Mouse (Mus musculus) limb, embryonic 14.5 days (tissue): Measurements from ENCODE around the gene Fgfr2. TPM values are rescaled to one million over a fixed set of nuclear protein-coding genes. Genes with fewer than 3 reads are reported as not detected.

ENCODE experiments used
- ATAC-seq: fragments of 200-750 bp; cut with Nextera tagmentation; 2 replicates; pipeline ENCODE4 v1.8.0; 2017; ENCODE audit warnings: low read depth, moderate number of reproducible peaks, moderate TSS enrichment; ENCODE audit not compliant: low FRiP score
- DNase-seq: peaks from one replicate; pipeline ENCODE4 v3.0.0-alpha.2; 2015; ENCODE audit warnings: low spot score
- H3K27ac ChIP-seq: fragments of 300-500 bp; sonication (generic); replicated peaks from 2 replicates; pipeline ENCODE4 v1.5.1; 2014; ENCODE audit warnings: low read depth, mild to moderate bottlenecking, low read length, moderate library complexity, mixed read lengths
- H3K27me3 ChIP-seq: fragments of 300-500 bp; sonication (generic); 2 replicates; pipeline ENCODE4 v1.6.1; 2014; ENCODE audit warnings: low read length, mixed read lengths; ENCODE audit not compliant: control insufficient read depth, insufficient read depth
- H3K36me3 ChIP-seq: fragments of 300-500 bp; sonication (generic); 2 replicates; pipeline ENCODE4 v1.6.1; 2014; ENCODE audit warnings: mild to moderate bottlenecking, low read length, moderate library complexity, mixed read lengths; ENCODE audit not compliant: control insufficient read depth, insufficient read depth
- H3K4me1 ChIP-seq: fragments of 300-500 bp; sonication (generic); 2 replicates; pipeline ENCODE4 v1.6.1; 2014; ENCODE audit warnings: antibody characterized with exemption, low read length, mixed read lengths; ENCODE audit not compliant: control insufficient read depth, insufficient read depth
- H3K4me2 ChIP-seq: fragments of 300-500 bp; sonication (generic); replicated peaks from 2 replicates; pipeline ENCODE4 v1.6.1; 2014; ENCODE audit warnings: low read depth, mild to moderate bottlenecking, low read length, moderate library complexity; ENCODE audit not compliant: severe bottlenecking
- H3K4me3 ChIP-seq: fragments of 300-500 bp; sonication (generic); replicated peaks from 2 replicates; pipeline ENCODE4 v1.5.1; 2014; ENCODE audit warnings: low read length
- H3K9ac ChIP-seq: fragments of 300-500 bp; sonication (generic); 2 replicates; pipeline ENCODE4 v1.6.1; 2014; ENCODE audit warnings: mild to moderate bottlenecking, low read depth, low read length, moderate library complexity; ENCODE audit not compliant: severe bottlenecking
- H3K9me3 ChIP-seq: fragments of 300-500 bp; sonication (generic); 2 replicates; pipeline ENCODE4 v1.6.1; 2016; ENCODE audit warnings: low read length; ENCODE audit not compliant: control insufficient read depth
- POLR2A ChIP-seq: fragments of 200-500 bp; IDR thresholded peaks from 2 replicates; pipeline ENCODE4 v1.8.0; 2012; ENCODE audit warnings: inconsistent platforms, mild to moderate bottlenecking, moderate library complexity, borderline replicate concordance; ENCODE audit not compliant: insufficient read depth, insufficient read length; ENCODE audit errors: extremely low read depth
- WGBS: fragments of 180-500 bp; shearing (Covaris S2); extraction: QIAGEN DNeasy Blood & Tissue Kit; methylation state at CpG from one replicate; pipeline ENCODE4 v1.1.7; 2014; 5-methylcytosine and 5-hydroxymethylcytosine counted together
- polyA plus RNA-seq, 2 experiments: library from polyadenylated mRNA; depleted of rRNA in 1 of 2; stranded (reverse) in 1 of 2; unstranded in 1 of 2; fragments of >200 nt; fragmentation: Nextera tagmentation in 1 of 2; extraction: Ambion mirVana in 1 of 2; gene quantifications; 2 replicates each; pipeline versions ENCODE4 v1.2.1 to v1.2.3; 2012 to 2014

The Fgfr2 gene
- polyA plus RNA-seq, 2 experiments: 131 to 133 TPM

DNA sequence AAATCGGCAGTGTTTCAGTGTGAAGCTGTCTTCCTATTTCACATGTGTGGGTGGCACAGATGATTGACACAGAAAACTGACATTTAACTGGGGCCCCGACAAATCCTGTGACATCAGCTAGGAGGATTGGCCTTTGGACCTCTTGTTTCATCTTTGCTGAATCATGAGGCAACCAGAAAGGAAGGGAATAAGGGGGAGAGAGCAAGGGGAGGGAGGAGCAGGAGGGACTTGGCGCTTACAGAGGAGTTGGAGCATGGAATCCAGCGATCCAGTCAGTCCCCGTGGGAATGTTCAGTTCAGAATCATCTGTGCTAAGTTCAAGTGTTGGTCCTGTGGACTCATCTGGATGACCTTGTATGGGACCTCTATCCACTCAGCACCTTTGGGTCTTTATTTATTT lies 39.9 kb upstream of the Fgfr2 start:
- no peak overlapping the region for H3K4me3 ChIP-seq
- DNase-seq (peak; percentile 18), ATAC-seq (no peak)
- H3K9me3 ChIP-seq: no peaks in the 10 kb centered on the region
- no peak overlapping the region for H3K27ac ChIP-seq
- H3K4me1 ChIP-seq: 0 out of 2 replicates have a peak, but pooled peaks cover 6% of the 10 kb centered on the region
- 68% methylated on average over 5 of the region's 5 CpGs for WGBS
- TF ChIP-seq POLR2A: no peak
- no peak overlapping the region for H3K9ac ChIP-seq
- no peak overlapping the region for H3K4me2 ChIP-seq
- H3K27me3 ChIP-seq: no peaks in the 10 kb centered on the region
- no peaks in the 10 kb centered on the region for H3K36me3 ChIP-seq

DNA sequence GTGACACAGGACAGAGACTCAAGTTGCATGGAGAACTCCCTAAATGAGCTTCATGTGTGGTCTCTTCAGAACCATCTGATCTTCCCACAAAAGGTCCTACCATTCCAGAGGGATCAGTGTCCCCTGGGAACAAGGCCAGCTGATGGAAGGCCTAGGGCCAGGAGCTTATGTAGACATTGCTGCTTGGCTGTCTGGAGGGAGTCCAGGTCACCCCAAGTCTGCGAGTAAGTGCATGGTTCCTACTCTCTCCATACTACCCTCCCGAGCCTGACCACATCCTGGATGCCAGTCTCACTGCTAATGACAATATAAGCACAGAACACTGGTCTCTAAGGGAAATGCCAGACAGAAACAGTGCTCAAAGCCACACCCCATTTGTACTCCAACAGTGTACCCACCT lies 39.0 kb upstream of the Fgfr2 start:
- no peaks in the 10 kb centered on the region for H3K36me3 ChIP-seq
- H3K9ac ChIP-seq: no peak overlapping the region
- no peak for TF ChIP-seq POLR2A
- H3K27me3 ChIP-seq: no peaks in the 10 kb centered on the region
- no peak overlapping the region for H3K27ac ChIP-seq
- no peak for DNase-seq
- ATAC-seq: no peak
- H3K4me1 ChIP-seq: 0 out of 2 replicates have a peak, but pooled peaks cover 6% of the 10 kb centered on the region
- WGBS: 45% methylated on average over 2 of the region's 2 CpGs
- no peak overlapping the region for H3K4me3 ChIP-seq
- H3K4me2 ChIP-seq: no peak overlapping the region
- H3K9me3 ChIP-seq: no peaks in the 10 kb centered on the region

GRCm38 (mm10) chr7:133161362-133162080 lies 38.4 kb upstream of the Fgfr2 start:
- WGBS: 14% methylated on average over 7 of the region's 7 CpGs
- H3K9ac ChIP-seq: no peak overlapping the region
- no peak overlapping the region for H3K4me3 ChIP-seq

DNA sequence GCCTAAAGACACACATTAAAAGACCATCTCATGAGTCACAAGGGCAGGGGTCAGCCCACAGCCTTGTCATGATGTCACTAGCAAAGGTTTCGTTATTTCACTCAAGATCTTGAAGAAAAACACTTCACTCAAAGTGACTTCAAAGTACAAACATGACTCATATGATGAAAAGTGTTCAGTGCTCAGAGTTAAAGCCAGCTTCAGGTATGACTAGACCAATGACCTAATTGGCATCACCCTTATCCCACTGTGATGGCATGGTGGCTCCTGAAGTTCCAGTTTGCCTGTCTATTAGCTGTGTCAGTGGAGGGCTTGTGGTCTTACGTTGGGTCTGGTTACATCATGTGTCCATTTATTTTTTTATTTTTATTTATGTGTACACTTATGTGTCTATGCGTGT lies 36.4 kb upstream of the Fgfr2 start:
- H3K27ac ChIP-seq: no peak overlapping the region
- no peak overlapping the region for H3K9ac ChIP-seq
- DNase-seq (no peak), ATAC-seq (no peak)
- H3K4me1 ChIP-seq: 0 out of 2 replicates have a peak, but pooled peaks cover 9% of the 10 kb centered on the region
- H3K4me3 ChIP-seq: no peak overlapping the region
- no peaks in the 10 kb centered on the region for H3K9me3 ChIP-seq
- H3K4me2 ChIP-seq: no peak overlapping the region
- WGBS: 86% methylated on average over 3 of the region's 3 CpGs
- no peak for TF ChIP-seq POLR2A
- no peaks in the 10 kb centered on the region for H3K27me3 ChIP-seq
- H3K36me3 ChIP-seq: no peaks in the 10 kb centered on the region

More at GRCm38 (mm10) chr7:133161362-133162080, 38.4 kb upstream of the Fgfr2 start:
- no peak for TF ChIP-seq POLR2A
- ATAC-seq (peak; percentile 83), DNase-seq (peak; percentile 33)
- no peaks in the 10 kb centered on the region for H3K9me3 ChIP-seq
- H3K4me2 ChIP-seq: no peak overlapping the region
- H3K27ac ChIP-seq: no peak overlapping the region
- H3K36me3 ChIP-seq: no peaks in the 10 kb centered on the region
- 0 out of 2 replicates have a peak, but pooled peaks cover 6% of the 10 kb centered on the region for H3K4me1 ChIP-seq
- H3K27me3 ChIP-seq: no peaks in the 10 kb centered on the region

DNA sequence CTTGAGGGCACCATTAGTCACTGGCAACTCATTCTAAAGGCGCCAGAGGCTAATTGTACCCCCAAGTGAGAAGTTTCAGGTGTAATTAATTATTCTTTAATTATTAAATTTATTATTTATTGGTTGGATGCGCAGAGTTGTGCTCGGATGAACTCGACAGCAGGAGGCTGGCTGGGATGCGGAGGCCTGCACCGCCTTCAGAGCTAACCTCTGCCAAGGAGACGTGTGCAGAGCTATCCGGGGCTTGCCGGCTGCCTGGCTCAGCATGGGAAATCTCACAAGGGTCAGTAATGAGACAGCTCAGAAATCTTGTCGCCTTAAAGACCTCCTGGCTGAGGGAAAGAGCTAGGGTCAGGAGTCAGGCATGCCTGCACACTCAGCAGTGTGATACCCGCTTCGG lies 32.5 kb upstream of the Fgfr2 start:
- H3K27ac ChIP-seq: no peak overlapping the region
- no peak for TF ChIP-seq POLR2A
- no peak overlapping the region for H3K4me3 ChIP-seq
- ATAC-seq (no peak), DNase-seq (no peak)
- H3K4me2 ChIP-seq: no peak overlapping the region
- H3K27me3 ChIP-seq: no peaks in the 10 kb centered on the region
- H3K36me3 ChIP-seq: no peaks in the 10 kb centered on the region
- H3K9ac ChIP-seq: no peak overlapping the region
- WGBS: 58% methylated on average over 12 of the region's 12 CpGs
- H3K4me1 ChIP-seq: 0 out of 2 replicates have a peak, but pooled peaks cover 3% of the 10 kb centered on the region
- no peaks in the 10 kb centered on the region for H3K9me3 ChIP-seq

DNA sequence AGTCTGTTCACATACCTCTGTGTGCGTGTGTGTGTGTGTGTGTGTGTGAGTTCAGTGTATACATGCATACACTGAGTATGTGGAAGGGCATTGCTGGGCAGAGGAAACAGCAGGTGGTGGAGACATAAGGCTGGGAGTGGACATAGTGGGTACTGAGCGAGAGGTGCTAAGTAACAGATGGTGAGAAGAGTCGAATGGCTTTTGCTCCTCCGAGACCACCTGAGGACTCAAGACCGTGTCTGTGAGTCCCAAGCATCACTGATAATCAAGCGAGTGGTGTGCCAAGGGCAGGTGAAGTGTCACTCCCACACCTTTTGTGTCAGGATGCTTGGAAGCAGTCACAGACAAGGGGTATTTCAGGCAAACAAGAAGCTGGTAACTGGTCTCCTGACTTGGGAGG lies 31.7 kb upstream of the Fgfr2 start:
- no peaks in the 10 kb centered on the region for H3K36me3 ChIP-seq
- no peak overlapping the region for H3K27ac ChIP-seq
- no peak overlapping the region for H3K4me2 ChIP-seq
- DNase-seq (no peak), ATAC-seq (no peak)
- no peak for TF ChIP-seq POLR2A
- no peak overlapping the region for H3K4me3 ChIP-seq
- 0 out of 2 replicates have a peak, but pooled peaks cover 3% of the 10 kb centered on the region for H3K4me1 ChIP-seq
- H3K9me3 ChIP-seq: no peaks in the 10 kb centered on the region
- no peaks in the 10 kb centered on the region for H3K27me3 ChIP-seq
- H3K9ac ChIP-seq: no peak overlapping the region
- whole genome bisulfite sequencing: 70% methylated on average over 6 of the region's 6 CpGs
